Mouse (Mus musculus): ENCODE measurements around the gene Tifa. TPM values are rescaled to one million over a fixed set of nuclear protein-coding genes. Genes with fewer than 3 reads are reported as not detected.
A peak's percentile ranks its signal among the peaks of the same experiment; 100 is the strongest.

The Tifa gene
- 2.4 and 4.2 TPM in 2 replicates for total RNA-seq (2014; rRNA removed)
- 2.6 and 2.7 TPM in 2 replicates for polyA plus RNA-seq (2015; fragmentation: Nextera tagmentation; extraction: Ambion mirVana)

DNA sequence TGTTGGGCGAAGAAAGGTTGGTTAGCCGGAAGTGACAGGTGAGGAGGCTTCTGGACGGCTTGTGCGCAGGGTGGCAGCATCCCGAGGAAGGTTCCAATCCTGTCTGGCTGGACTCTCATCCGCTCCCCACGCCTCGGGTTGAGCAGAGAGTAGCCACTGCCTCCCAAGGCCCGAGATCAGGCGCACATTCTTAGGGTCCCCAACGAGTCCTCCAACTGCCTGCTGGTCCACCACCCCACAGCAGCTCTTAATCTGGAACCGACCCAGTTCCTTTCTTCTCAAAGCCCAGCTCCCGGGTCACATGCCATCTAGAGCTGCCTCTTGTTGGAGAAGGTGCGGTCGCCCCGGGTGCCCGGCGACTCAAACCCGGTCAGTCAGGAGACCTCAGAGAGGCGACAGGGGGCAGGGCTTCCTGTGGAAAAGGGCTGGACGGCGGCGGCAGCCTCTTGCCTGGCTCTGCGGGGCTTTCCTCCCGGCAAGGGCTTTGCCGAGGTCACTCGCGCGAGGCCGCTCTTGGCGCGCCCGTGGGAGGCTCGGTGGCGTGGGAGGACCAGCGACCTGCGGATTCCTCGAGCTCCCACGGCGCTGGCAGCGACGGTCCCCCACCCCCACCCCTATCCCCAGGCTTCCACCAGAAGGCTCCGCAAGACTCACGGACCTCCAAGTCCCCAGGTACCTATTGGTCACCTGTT lies at the start of gene Tifa:
Gene Tifa, plus strand, starts transcription at position 306 of the 692 bp plus-strand sequence.
- H3K36me3 ChIP-seq (ENCODE audit: insufficient read depth) = no peaks in the 10 kb centered on the region
- peak within 1 kb of the TSS; percentile 98 for H3K4me2 ChIP-seq (ENCODE audit: low read depth)
- H3K27me3 ChIP-seq (ENCODE audit: insufficient read depth, low read length) = peaks cover 15% of the 10 kb centered on the region
- peak; percentile 58 for ATAC-seq
- 0 out of 2 replicates have a peak, but pooled peaks have one; percentile 4 for TF ChIP-seq CTCF (IDR thresholded peaks at IDR 0.05; ENCODE audit: low read depth)
- H3K9ac ChIP-seq = peak within 1 kb of the TSS; percentile 48
- 4% methylated on average over 37 of the region's 44 CpGs for WGBS
- DNase-seq = peak; percentile 11
- H3K9me3 ChIP-seq (ENCODE audit: low read length) = no peaks in the 10 kb centered on the region
- peak within 1 kb of the TSS; percentile 51 for H3K4me3 ChIP-seq (ENCODE audit: low read depth, low read length)
- H3K27ac ChIP-seq (ENCODE audit: low read depth, low read length) = no peak within 1 kb of the TSS
- H3K4me1 ChIP-seq (ENCODE audit: insufficient read depth) = 0 out of 2 replicates have a peak, but pooled peaks cover 5% of the 10 kb centered on the region

DNA sequence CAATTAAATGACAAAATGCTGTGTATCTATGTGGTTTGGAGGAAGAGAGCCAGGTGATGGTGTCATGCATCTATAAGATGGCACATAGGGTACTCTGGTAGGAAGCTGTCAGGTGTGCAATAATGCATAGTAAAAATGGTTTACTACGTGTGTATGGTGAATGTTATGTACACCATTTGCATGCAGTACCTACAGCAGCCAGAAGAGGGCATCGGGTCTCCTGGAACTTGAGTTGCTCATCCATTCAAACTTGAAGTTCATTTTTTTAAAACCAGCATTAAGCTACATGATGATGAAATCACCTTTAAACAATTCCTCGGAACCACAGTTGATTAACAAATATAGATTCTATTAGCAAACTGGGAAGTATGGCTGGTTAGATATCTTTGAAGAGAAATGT lies 48.1 kb upstream of the Tifa start:
- Histone ChIP-seq H3K4me3 (ENCODE audit: low read depth, low read length) (no peak overlapping the region), H3K27ac (ENCODE audit: low read depth, low read length) (no peak overlapping the region), H3K4me2 (ENCODE audit: low read depth) (no peak overlapping the region), H3K36me3 (ENCODE audit: insufficient read depth) (no peaks in the 10 kb centered on the region), H3K4me1 (ENCODE audit: insufficient read depth) (0 out of 2 replicates have a peak, but pooled peaks cover 3% of the 10 kb centered on the region), H3K9ac (no peak overlapping the region), H3K9me3 (ENCODE audit: low read length) (no peaks in the 10 kb centered on the region), H3K27me3 (ENCODE audit: insufficient read depth, low read length) (no peaks in the 10 kb centered on the region)
- no peak for DNase-seq
- no peak for ATAC-seq
- 98% methylated on average over 3 of the region's 3 CpGs for WGBS
- peak; percentile 51 for TF ChIP-seq CTCF (IDR thresholded peaks at IDR 0.05; ENCODE audit: low read depth)

DNA sequence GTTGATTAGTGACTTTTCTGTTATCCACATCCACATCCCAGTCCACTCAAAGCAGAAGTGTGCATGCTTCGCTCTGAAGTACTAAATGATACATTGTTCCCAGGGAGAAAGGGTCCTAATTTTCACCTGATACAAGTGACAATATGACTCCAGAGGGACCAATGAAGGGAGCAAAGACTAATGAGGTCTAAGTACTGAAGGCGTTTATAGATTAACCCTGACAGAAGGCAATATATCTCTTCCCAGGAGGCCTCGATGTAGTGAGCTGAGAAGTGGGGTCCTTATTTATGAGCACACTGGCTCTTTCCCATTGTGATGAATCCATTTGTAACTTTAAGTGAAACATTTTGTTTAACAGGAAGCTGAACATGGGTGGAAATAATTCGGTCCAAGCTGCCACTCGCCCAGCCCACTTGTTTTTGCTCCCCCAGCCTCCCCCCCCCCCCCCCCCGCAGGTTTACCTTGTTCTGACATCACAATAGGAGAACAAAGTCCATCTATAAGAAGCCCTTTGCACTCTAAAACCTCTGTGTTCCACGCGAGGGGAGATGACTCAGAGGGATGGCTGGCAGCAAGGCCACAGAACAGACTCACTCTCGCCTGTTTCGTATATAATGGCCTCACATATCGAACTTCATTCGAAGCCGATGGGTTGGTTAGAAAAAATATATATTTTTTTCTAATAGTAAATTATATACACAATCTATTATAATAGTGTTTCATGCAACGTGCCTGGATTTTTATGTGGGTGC lies 45.8 kb upstream of the Tifa start:
- Histone ChIP-seq H3K4me3 (ENCODE audit: low read depth, low read length) (no peak overlapping the region), H3K9ac (no peak overlapping the region), H3K36me3 (ENCODE audit: insufficient read depth) (no peaks in the 10 kb centered on the region), H3K4me2 (ENCODE audit: low read depth) (no peak overlapping the region), H3K27ac (ENCODE audit: low read depth, low read length) (no peak overlapping the region), H3K4me1 (ENCODE audit: insufficient read depth) (peaks cover 3% of the 10 kb centered on the region; the same call in 1 of the 2 replicates), H3K27me3 (ENCODE audit: insufficient read depth, low read length) (no peaks in the 10 kb centered on the region), H3K9me3 (ENCODE audit: low read length) (no peaks in the 10 kb centered on the region)
- DNase-seq (no peak), ATAC-seq (no peak)
- no peak for TF ChIP-seq CTCF (IDR thresholded peaks at IDR 0.05; ENCODE audit: low read depth)
- 66% methylated on average over 14 of the region's 14 CpGs for WGBS

DNA sequence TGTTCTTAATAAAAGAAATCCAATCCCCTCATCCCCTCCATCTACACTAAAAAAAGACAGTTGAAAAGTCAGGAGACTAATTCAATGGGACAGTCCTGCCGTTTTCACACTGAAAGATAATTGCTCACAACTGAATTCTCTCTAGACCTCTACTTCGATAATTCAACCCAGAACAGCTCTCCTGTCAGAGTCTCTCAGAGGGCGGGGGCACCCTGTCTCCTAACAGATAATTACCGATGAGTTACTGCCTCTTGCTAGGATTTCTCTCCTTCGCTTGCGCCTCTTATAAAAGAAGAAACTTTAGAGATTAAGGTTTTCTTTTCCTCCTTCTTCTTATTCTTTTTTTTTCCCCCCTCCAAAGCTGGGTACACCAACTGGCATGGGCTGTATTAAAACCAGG lies 44.1 kb upstream of the Tifa start:
- 20% methylated on average over 6 of the region's 6 CpGs for WGBS
- H3K4me1 ChIP-seq (ENCODE audit: insufficient read depth) = peaks cover 10% of the 10 kb centered on the region
- H3K4me3 ChIP-seq (ENCODE audit: low read depth, low read length) = no peak overlapping the region
- no peaks in the 10 kb centered on the region for H3K27me3 ChIP-seq (ENCODE audit: insufficient read depth, low read length)
- ATAC-seq (no peak), DNase-seq (no peak)
- TF ChIP-seq CTCF (IDR thresholded peaks at IDR 0.05; ENCODE audit: low read depth) = no peak
- H3K4me2 ChIP-seq (ENCODE audit: low read depth) = no peak overlapping the region
- H3K27ac ChIP-seq (ENCODE audit: low read depth, low read length) = no peak overlapping the region
- H3K9me3 ChIP-seq (ENCODE audit: low read length) = no peaks in the 10 kb centered on the region
- no peak overlapping the region for H3K9ac ChIP-seq
- H3K36me3 ChIP-seq (ENCODE audit: insufficient read depth) = no peaks in the 10 kb centered on the region

DNA sequence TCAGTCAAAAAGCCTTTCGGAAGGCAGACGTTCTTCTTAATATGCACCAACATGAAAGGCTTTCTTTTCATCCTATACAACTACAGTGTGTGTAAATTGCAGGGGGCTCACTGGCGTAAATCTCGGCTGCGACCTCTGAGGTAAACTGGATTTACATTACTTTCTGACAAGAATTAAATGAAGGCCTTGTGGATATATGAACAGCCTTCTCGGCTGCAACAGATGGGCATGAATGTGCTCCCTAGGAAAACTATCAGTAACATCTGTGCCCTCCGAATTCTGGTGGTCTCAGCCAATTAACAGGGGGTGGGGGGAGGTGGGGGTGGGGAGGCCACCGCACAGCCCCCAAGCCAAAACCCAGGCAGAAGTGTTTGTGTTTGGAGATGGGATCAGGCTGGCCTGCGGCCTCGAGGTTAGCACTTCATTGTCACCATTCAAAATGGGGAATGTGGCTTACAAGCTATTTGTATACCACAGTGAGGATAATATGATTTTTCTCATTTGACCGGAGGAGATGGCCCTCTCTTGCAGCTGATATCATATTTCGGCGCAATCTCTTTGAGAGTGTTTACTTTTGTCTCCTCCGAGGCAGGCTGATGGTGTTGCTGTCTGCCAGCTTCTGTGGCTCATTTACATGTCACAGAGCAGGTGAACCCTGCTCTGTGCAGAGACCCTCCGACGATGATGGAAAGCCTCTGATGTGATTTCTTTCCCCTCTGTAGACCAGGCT lies 43.5 kb upstream of the Tifa start:
- DNase-seq (no peak), ATAC-seq (peak; percentile 28; the same call in 1 of the 2 replicates)
- WGBS = 17% methylated on average over 16 of the region's 16 CpGs
- Histone ChIP-seq H3K9ac (no peak overlapping the region), H3K27me3 (ENCODE audit: insufficient read depth, low read length) (no peaks in the 10 kb centered on the region), H3K4me1 (ENCODE audit: insufficient read depth) (peaks cover 10% of the 10 kb centered on the region), H3K4me2 (ENCODE audit: low read depth) (no peak overlapping the region), H3K36me3 (ENCODE audit: insufficient read depth) (no peaks in the 10 kb centered on the region), H3K4me3 (ENCODE audit: low read depth, low read length) (no peak overlapping the region), H3K9me3 (ENCODE audit: low read length) (no peaks in the 10 kb centered on the region), H3K27ac (ENCODE audit: low read depth, low read length) (no peak overlapping the region)
- no peak for TF ChIP-seq CTCF (IDR thresholded peaks at IDR 0.05; ENCODE audit: low read depth)

DNA sequence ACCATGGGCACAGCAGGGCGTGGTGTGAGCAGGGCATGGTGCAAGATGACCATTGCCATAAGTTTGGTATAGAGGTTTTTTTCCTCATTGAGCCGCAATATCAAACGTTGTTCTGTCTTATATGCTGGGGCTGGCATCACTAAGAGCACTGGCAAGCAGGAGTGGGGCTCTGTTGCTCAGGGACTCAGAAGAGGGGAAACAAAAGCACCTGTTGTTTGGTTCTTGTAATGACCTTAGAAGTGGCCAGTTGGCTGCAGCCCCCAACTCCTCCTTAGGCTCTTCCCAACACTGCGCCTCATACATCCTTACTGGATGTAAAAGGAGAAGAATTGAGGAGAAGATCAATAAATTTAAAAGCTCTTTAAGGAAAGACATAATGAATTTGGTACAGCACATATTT lies 41.0 kb upstream of the Tifa start:
- 30% methylated on average over 4 of the region's 4 CpGs for WGBS

More for the DNA sequence above, 41.0 kb upstream of the Tifa start:
- no peak overlapping the region for H3K4me2 ChIP-seq (ENCODE audit: low read depth)
- no peak overlapping the region for H3K27ac ChIP-seq (ENCODE audit: low read depth, low read length)
- H3K9ac ChIP-seq = no peak overlapping the region
- H3K27me3 ChIP-seq (ENCODE audit: insufficient read depth, low read length) = no peaks in the 10 kb centered on the region
- no peak overlapping the region for H3K4me3 ChIP-seq (ENCODE audit: low read depth, low read length)
- H3K9me3 ChIP-seq (ENCODE audit: low read length) = no peaks in the 10 kb centered on the region
- peaks cover 10% of the 10 kb centered on the region for H3K4me1 ChIP-seq (ENCODE audit: insufficient read depth)
- H3K36me3 ChIP-seq (ENCODE audit: insufficient read depth) = no peaks in the 10 kb centered on the region
- DNase-seq = no peak
- TF ChIP-seq CTCF (IDR thresholded peaks at IDR 0.05; ENCODE audit: low read depth) = no peak
- 0 out of 2 replicates have a peak, but pooled peaks have one; percentile 12 for ATAC-seq
